Mouse (Mus musculus) stomach, embryonic 14.5 days (tissue): ENCODE measurements around the gene Siglece. TPM values are rescaled to one million over a fixed set of nuclear protein-coding genes. Genes with fewer than 3 reads are reported as not detected.

Experiments
- ATAC-seq: fragments of 200-750 bp; cut with Nextera tagmentation; 2 replicates; pipeline ENCODE4 v1.8.0; 2017; ENCODE audit warnings: low read depth, moderate TSS enrichment; ENCODE audit not compliant: insufficient number of reproducible peaks, insufficient read depth, low FRiP score
- H3K27ac ChIP-seq: fragments of 300-500 bp; sonication (generic); 2 replicates; pipeline ENCODE4 v1.5.1; 2014; ENCODE audit warnings: mild to moderate bottlenecking, low read length, moderate library complexity, mixed read lengths
- H3K27me3 ChIP-seq: fragments of 300-500 bp; sonication (generic); 2 replicates; pipeline ENCODE4 v1.6.1; 2014; ENCODE audit warnings: low read length, control low read depth, mixed read lengths; ENCODE audit not compliant: control insufficient read depth, insufficient read depth
- H3K36me3 ChIP-seq: fragments of 300-500 bp; sonication (generic); 2 replicates; pipeline ENCODE4 v1.6.1; 2014; ENCODE audit warnings: mild to moderate bottlenecking, control low read depth, low read length, moderate library complexity, mixed read lengths; ENCODE audit not compliant: control insufficient read depth, insufficient read depth
- H3K4me1 ChIP-seq: fragments of 300-500 bp; sonication (generic); 2 replicates; pipeline ENCODE4 v1.6.1; 2014; ENCODE audit warnings: low read length, control low read depth, mixed read lengths; ENCODE audit not compliant: control insufficient read depth, insufficient read depth
- H3K4me2 ChIP-seq: fragments of 300-500 bp; sonication (generic); replicated peaks from 2 replicates; pipeline ENCODE4 v1.6.1; 2014; ENCODE audit warnings: low read depth, low read length, control low read depth
- H3K4me3 ChIP-seq: fragments of 300-500 bp; sonication (generic); 2 replicates; pipeline ENCODE4 v1.5.1; 2014; ENCODE audit warnings: low read depth, low read length, control low read depth
- H3K9ac ChIP-seq: fragments of 300-500 bp; sonication (generic); replicated peaks from 2 replicates; pipeline ENCODE4 v1.6.1; 2014; ENCODE audit warnings: low read depth, mild to moderate bottlenecking, control low read depth, low read length, moderate library complexity, mixed read lengths
- H3K9me3 ChIP-seq: fragments of 300-500 bp; sonication (generic); 2 replicates; pipeline ENCODE4 v1.6.1; 2016; ENCODE audit warnings: low read depth, low read length, control low read depth; ENCODE audit not compliant: control insufficient read depth
- WGBS: fragments of 180-500 bp; shearing (Covaris S2); extraction: QIAGEN DNeasy Blood & Tissue Kit; methylation state at CpG from one replicate; pipeline ENCODE4 v1.1.7; 2014; 5-methylcytosine and 5-hydroxymethylcytosine counted together
- polyA plus RNA-seq: library from polyadenylated mRNA; unstranded; fragments of >200 nt; fragmentation: Nextera tagmentation; extraction: Ambion mirVana; gene quantifications from 2 replicates; pipeline ENCODE4 v1.2.1, GENCODE M21; 2014

The Siglece gene
- polyA plus RNA-seq, 1 experiment from 2014 or later: 0.95 TPM

GRCm38 (mm10) chr7:43643046-43643652 lies 16.8 kb downstream of the Siglece start:
- no peaks in the 10 kb centered on the region for H3K27me3 ChIP-seq
- no peaks in the 10 kb centered on the region for H3K36me3 ChIP-seq
- no peaks in the 10 kb centered on the region for H3K4me1 ChIP-seq
- no peaks in the 10 kb centered on the region for H3K9me3 ChIP-seq
- no peak for ATAC-seq
- H3K4me3 ChIP-seq: no peak overlapping the region
- H3K4me2 ChIP-seq: no peak overlapping the region
- WGBS: 79% methylated on average over 17 of the region's 17 CpGs
- no peak overlapping the region for H3K27ac ChIP-seq
- no peak overlapping the region for H3K9ac ChIP-seq

DNA sequence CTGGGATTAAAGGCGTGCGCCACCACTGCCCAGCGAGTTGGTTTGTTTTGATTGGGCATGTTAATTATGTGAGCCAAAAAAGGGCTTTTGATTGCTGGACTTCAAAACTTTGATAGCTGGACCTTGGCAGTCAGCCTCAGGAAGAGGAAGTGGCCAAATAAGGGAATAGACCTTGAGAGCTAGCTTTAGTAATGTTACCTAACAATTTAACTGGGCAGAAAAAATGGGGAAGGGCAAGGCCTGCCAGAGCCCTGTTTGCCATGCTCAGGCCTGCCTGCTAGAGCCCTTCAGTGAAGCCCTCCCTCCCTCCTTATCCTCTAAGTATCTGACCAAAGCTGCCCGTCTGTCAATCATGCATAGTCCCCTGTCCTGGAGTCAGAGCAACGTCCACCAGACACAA lies 17.4 kb downstream of the Siglece start:
- Histone ChIP-seq H3K4me3 (no peak overlapping the region), H3K27me3 (no peaks in the 10 kb centered on the region), H3K27ac (no peak overlapping the region), H3K9ac (no peak overlapping the region), H3K36me3 (no peaks in the 10 kb centered on the region), H3K9me3 (no peaks in the 10 kb centered on the region), H3K4me2 (no peak overlapping the region), H3K4me1 (no peaks in the 10 kb centered on the region)
- 72% methylated on average over 5 of the region's 5 CpGs for WGBS
- ATAC-seq: no peak

- 80% methylated on average over 1 of the region's 1 CpGs for WGBS
- H3K9me3 ChIP-seq: no peaks in the 10 kb centered on the region
- no peak overlapping the region for H3K4me2 ChIP-seq
- no peak for ATAC-seq
- no peaks in the 10 kb centered on the region for H3K27me3 ChIP-seq
- no peaks in the 10 kb centered on the region for H3K4me1 ChIP-seq
- H3K4me3 ChIP-seq: no peak overlapping the region
- H3K36me3 ChIP-seq: no peaks in the 10 kb centered on the region
- no peak overlapping the region for H3K27ac ChIP-seq
- no peak overlapping the region for H3K9ac ChIP-seq
These were observed 22.8 kb downstream of the Siglece start for GRCm38 (mm10) chr7:43637118-43637517.

GRCm38 (mm10) chr7:43636194-43636593 lies 23.8 kb downstream of the Siglece start:
- H3K4me1 ChIP-seq: no peaks in the 10 kb centered on the region
- H3K27me3 ChIP-seq: no peaks in the 10 kb centered on the region
- H3K36me3 ChIP-seq: no peaks in the 10 kb centered on the region
- WGBS: 56% methylated on average over 2 of the region's 2 CpGs
- H3K4me3 ChIP-seq: no peak overlapping the region
- no peak overlapping the region for H3K27ac ChIP-seq
- no peaks in the 10 kb centered on the region for H3K9me3 ChIP-seq
- H3K4me2 ChIP-seq: no peak overlapping the region
- ATAC-seq: no peak
- H3K9ac ChIP-seq: no peak overlapping the region

- no peaks in the 10 kb centered on the region for H3K4me1 ChIP-seq
- no peak within 1 kb of the TSS for H3K4me3 ChIP-seq
- no peaks in the 10 kb centered on the region for H3K27me3 ChIP-seq
- no peak for ATAC-seq
- H3K4me2 ChIP-seq: no peak within 1 kb of the TSS
- WGBS: 60% methylated on average over 6 of the region's 6 CpGs
- H3K9ac ChIP-seq: no peak within 1 kb of the TSS
- H3K36me3 ChIP-seq: no peaks in the 10 kb centered on the region
- H3K27ac ChIP-seq: no peak within 1 kb of the TSS
- no peaks in the 10 kb centered on the region for H3K9me3 ChIP-seq
These were observed 25.5 kb downstream of the Siglece start, which contains the start of gene Ceacam18 for GRCm38 (mm10) chr7:43634500-43634899. Ceacam18 (plus strand) TSS chr7:43634707.

- no peak for ATAC-seq
- no peak overlapping the region for H3K9ac ChIP-seq
- H3K4me1 ChIP-seq: no peaks in the 10 kb centered on the region
- WGBS: 69% methylated on average over 4 of the region's 4 CpGs
- no peaks in the 10 kb centered on the region for H3K36me3 ChIP-seq
- no peak overlapping the region for H3K4me3 ChIP-seq
- H3K4me2 ChIP-seq: no peak overlapping the region
- H3K27ac ChIP-seq: no peak overlapping the region
- no peaks in the 10 kb centered on the region for H3K9me3 ChIP-seq
- H3K27me3 ChIP-seq: no peaks in the 10 kb centered on the region
These were observed 26.0 kb downstream of the Siglece start for GRCm38 (mm10) chr7:43633940-43634339.

GRCm38 (mm10) chr7:43625794-43626422 lies 34.1 kb downstream of the Siglece start:
- H3K9me3 ChIP-seq: no peaks in the 10 kb centered on the region
- H3K4me1 ChIP-seq: no peaks in the 10 kb centered on the region
- no peak overlapping the region for H3K9ac ChIP-seq
- no peak overlapping the region for H3K27ac ChIP-seq
- no peak for ATAC-seq
- no peak overlapping the region for H3K4me3 ChIP-seq
- no peaks in the 10 kb centered on the region for H3K27me3 ChIP-seq
- no peaks in the 10 kb centered on the region for H3K36me3 ChIP-seq
- H3K4me2 ChIP-seq: no peak overlapping the region
- WGBS: 79% methylated on average over 8 of the region's 8 CpGs

GRCm38 (mm10) chr7:43625065-43625464 lies 34.9 kb downstream of the Siglece start:
- H3K4me1 ChIP-seq: no peaks in the 10 kb centered on the region
- no peak overlapping the region for H3K4me2 ChIP-seq
- ATAC-seq: no peak
- WGBS: 75% methylated on average over 3 of the region's 3 CpGs
- no peak overlapping the region for H3K27ac ChIP-seq
- no peaks in the 10 kb centered on the region for H3K36me3 ChIP-seq
- no peaks in the 10 kb centered on the region for H3K9me3 ChIP-seq
- H3K4me3 ChIP-seq: no peak overlapping the region
- no peak overlapping the region for H3K9ac ChIP-seq
- H3K27me3 ChIP-seq: no peaks in the 10 kb centered on the region

DNA sequence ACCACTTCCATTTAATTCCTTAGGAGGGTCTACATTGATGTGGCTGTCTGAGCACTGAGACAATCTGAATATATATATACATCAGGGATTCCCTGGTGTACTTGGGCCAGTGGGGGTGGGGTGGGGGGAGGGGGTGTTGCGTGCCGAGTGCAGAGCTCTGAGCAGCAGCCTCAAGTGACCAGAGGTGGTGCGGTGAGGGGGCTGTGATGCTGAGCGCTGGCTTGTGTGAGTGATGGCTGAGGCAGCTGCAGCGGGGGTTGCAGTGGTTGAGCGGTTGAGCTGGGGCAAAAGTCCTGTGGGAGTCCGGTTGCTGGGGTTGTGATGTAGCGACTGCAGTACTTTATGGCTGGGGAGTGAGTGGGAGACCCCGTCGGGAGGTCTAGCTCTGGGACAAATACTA lies 36.1 kb downstream of the Siglece start:
- H3K4me2 ChIP-seq: no peak overlapping the region
- no peaks in the 10 kb centered on the region for H3K4me1 ChIP-seq
- no peak for ATAC-seq
- H3K9ac ChIP-seq: no peak overlapping the region
- H3K4me3 ChIP-seq: no peak overlapping the region
- H3K36me3 ChIP-seq: no peaks in the 10 kb centered on the region
- WGBS: 9% methylated on average over 10 of the region's 10 CpGs
- no peak overlapping the region for H3K27ac ChIP-seq
- no peaks in the 10 kb centered on the region for H3K9me3 ChIP-seq
- no peaks in the 10 kb centered on the region for H3K27me3 ChIP-seq
